Mouse (Mus musculus): ENCODE measurements around the gene Asb15.

Asb15 gene

DNA sequence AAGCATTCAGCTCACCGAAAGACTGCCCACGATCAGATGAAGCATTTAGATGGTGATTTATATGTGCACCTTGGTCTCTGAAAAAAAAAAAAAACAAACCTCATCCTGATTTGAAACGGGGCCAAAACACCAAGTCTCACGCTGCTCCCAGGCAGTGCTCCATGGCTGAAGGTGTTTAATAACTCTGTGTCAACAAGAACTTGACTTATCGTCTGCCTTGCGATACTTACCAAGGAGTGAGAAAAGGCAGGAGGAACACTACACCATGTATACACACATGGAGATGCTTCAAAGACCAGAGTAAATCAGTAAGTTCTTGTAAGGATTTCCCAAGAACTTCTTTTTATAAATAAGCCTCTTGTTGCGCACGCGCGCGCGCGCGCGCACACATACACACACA is 79.6 kb downstream of the Asb15 start:
- peak; percentile 89 for DNase-seq (ENCODE audit: low read depth, low spot score)

- no peak for DNase-seq (ENCODE audit: low read depth, low spot score)
Observed at GRCm38 (mm10) chr6:24608129-24608528, 80.2 kb downstream of the Asb15 start.

DNA sequence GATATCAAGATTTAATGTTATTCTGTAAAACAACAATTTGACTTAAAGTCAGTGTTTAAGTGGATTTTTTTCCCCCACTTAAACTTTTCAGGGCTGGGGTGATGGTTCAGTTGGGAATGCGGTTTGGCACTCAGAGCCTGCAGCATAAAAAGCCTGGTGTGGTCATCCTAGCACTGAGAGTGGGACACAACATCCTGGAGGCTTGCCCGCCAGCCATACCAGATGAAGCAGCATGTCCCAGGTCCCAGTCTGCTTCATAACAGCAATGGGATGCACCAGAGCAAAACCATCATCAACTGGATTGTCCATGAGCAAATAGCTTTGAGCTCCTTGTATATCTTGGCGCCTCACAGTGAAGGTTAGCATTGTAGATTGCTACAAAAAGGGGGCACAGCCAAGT is 80.7 kb downstream of the Asb15 start:
- no peak for DNase-seq (ENCODE audit: low read depth, low spot score)

GRCm38 (mm10) chr6:24609531-24609930 is 81.6 kb downstream of the Asb15 start:
- peak; percentile 67 for DNase-seq (ENCODE audit: low read depth, low spot score)

DNA sequence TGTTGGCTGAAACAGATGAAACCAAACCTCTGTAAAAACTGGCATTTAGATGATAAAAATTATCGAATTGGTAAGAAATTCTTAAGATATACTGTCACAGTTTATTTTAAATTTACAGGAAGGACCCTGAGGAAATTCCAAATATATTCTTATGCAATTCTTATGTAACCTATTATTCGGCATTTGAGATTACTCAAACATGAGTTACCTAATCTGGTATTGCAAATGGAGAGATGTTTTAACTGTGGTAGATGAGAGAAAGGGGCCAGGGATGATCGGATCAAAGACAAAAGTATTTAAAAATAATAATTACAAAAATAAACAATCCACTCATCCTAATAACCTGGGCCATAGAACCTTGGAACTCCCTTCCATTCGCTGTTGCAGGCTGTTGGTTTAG is 82.4 kb downstream of the Asb15 start:
- DNase-seq (ENCODE audit: low read depth, low spot score) = no peak

GRCm38 (mm10) chr6:24612074-24612755 is 84.3 kb downstream of the Asb15 start:
- DNase-seq (ENCODE audit: low read depth, low spot score) = peak; percentile 72

DNA sequence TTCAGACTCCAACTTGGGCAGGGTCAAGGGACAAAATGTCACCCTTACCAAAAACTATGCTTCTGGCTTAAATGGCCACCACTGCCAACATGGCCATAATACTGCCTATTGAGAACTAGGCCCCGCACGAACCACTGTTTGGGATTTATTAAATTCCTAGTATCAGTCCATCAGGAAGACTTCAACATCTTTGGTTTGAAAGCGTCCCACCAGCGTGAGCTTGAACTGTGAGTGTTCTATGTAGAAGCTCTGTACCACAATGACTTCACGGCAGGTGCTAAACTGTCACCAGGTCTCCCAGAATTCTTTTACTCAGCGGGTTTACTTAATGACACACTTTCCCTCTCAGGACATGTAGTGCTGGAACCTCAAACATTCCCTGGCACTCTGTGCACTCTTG is 85.4 kb downstream of the Asb15 start:
- no peak for DNase-seq (ENCODE audit: low read depth, low spot score)

- no peak for DNase-seq (ENCODE audit: low read depth, low spot score)
Observed at GRCm38 (mm10) chr6:24613918-24614317, 86.0 kb downstream of the Asb15 start.

DNA sequence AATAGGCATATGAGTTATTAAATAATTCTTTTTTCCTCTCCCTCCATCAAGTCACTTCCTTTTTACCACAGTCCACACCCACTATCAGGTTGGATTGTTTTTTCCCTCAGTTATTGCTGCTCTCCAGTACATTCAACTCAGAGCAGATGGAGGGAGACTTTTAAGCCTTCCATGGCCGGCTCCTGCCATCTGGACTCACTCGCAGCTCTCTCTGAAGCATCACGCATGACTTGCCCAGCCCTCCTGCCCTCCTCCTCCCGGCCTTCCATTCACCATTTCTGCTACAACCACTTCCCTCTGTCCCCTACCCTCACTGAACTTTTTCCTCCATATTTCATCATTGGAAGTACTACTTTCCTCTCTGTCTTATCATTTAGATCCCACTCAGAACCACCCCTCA is 88.8 kb downstream of the Asb15 start:
- DNase-seq (ENCODE audit: low read depth, low spot score) = no peak

DNA sequence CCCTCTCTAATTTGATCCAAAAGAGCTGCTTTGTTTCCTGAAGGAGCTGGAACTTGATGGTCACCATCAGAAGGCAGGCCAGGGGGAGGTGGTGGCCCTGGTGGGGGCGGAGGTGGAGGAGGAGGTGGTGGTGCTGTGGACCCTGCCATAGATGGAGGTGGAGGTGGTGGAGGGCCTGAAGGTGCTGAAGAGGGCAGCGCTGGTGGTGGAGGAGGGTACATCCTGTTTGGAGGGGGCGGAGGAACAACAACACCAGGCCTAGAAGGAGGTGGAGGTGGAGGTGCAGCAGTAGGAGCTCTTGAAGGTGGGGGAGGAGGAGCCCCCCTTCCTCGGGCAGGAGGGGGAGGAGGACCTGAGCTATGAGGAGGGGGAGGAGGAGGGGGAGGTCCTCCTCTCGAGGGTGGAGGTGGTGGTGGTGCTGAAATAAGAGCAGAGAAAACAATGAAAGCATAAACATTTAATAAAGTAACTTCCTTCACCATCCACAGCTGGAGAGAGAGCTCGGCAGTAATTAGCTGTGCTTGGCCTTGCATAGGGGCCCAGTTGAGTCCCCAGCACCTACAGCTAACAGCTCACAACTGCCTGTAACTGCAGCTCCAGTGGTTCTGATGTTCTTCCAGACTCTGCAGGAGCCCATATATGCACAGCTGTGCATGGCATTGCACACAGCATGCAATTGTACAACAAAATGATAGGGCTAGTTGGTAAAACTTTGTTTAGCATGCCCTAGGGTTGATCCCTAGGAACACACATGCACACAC is 91.5 kb downstream of the Asb15 start:
- no peak for DNase-seq (ENCODE audit: low read depth, low spot score)

GRCm38 (mm10) chr6:24620936-24621335 is 93.0 kb downstream of the Asb15 start:
- no peak for DNase-seq (ENCODE audit: low read depth, low spot score)

DNA sequence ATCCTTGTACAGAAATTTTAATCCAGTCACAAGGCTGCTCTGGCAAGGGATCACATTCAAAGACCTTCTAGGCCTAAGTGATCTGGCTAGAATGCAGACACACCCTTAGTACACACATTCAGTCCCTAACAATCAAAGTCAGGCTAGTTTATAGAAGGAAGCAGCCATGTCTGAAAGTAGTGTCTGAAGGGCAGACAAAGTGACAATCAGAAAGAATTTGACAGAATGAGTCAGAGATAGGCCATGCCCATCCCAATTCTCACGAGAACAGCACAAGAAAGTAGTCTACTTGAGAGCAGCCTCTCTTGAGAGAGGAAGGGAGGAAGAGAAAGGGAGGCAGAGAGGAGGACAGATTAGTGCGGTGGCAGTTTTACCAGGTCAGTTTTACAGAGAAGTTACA is 94.2 kb downstream of the Asb15 start:
- no peak for DNase-seq (ENCODE audit: low read depth, low spot score)

Data from skeletal muscle tissue, adult 2 months (tissue).